Comparison of ENCODE assay signal across 12 mouse cellular contexts in genomic region chr1:183979814-183980243, GRCm38 (mm10). TPM values are rescaled to one million over a fixed set of nuclear protein-coding genes. Genes with fewer than 3 reads are reported as not detected.
A peak's percentile ranks its signal among the peaks of the same experiment; 100 is the strongest.
DNase-seq lines count a peak whose midpoint lies in the region; ATAC-seq lines count a peak whose summit lies in the region.
"Had no signal": no experiment of that assay in that cellular context is flagged by ENCODE, and none has a peak within 500 bp of the region (broad histone marks: within the 10 kb centered on the region; RNA-seq: fewer than 3 reads in every experiment).

No protein-coding gene starts in this region.

- no peak for ATAC-seq in CD4-positive, CD25-positive, alpha-beta regulatory T cell, adult 4 months

- DNase-seq in CD4-positive, CD25-positive, alpha-beta regulatory T cell, adult 2 months (ENCODE audit: low read depth, low spot score): peak; percentile 23
- peak; percentile 6 to 8 for DNase-seq in left cerebral cortex, adult 9 months (ENCODE audit: low spot score in 2 of 2)
- DNase-seq in left cerebral cortex, adult 8-10 months (ENCODE audit: low spot score in 2 of 2): no peak
- DNase-seq in lung, postnatal 36 days: peak; percentile 55
- DNase-seq in spleen, postnatal 14 days (ENCODE audit: low spot score in 2 of 2): peak; percentile 22 to 38
- no peak for DNase-seq in midbrain, embryonic 10.5 days (ENCODE audit: low spot score)
- DNase-seq in cerebellum, postnatal 10 days: no peak
- DNase-seq: cerebellum, adult 8-10 months; kidney, adult 18-20 months had no signal

- H3K4me3 ChIP-seq in midbrain, embryonic 10.5 days: no peak overlapping the region
- H3K4me3 ChIP-seq: erythroblast, embryonic 14.5 days; myocyte had no signal

- WGBS in midbrain, embryonic 10.5 days: 89% methylated on average over 9 of the region's 9 CpGs

- H3K4me1 ChIP-seq in midbrain, embryonic 10.5 days: no peaks in the 10 kb centered on the region

- no peaks in the 10 kb centered on the region for H3K36me3 ChIP-seq in midbrain, embryonic 10.5 days

- no peaks in the 10 kb centered on the region for H3K27me3 ChIP-seq in midbrain, embryonic 10.5 days (ENCODE audit: low read depth, poor library complexity, severe bottlenecking)

- no peaks in the 10 kb centered on the region for H3K9me3 ChIP-seq in midbrain, embryonic 10.5 days (replicated peaks)

- H3K27ac ChIP-seq in midbrain, embryonic 10.5 days (replicated peaks): no peak overlapping the region

RNA-seq across cellular contexts. Expression of gene Dusp10, which starts 33.3 kb away (rescaled TPM):
- 10 to 100 TPM; 17.7 to 21.3 TPM for polyA plus RNA-seq in CD4-positive, CD25-positive, alpha-beta regulatory T cell, adult 4 months (2017; shearing (Covaris generic))
- 1 to 10 TPM; 5.5 to 7.1 (median 6.2) TPM for total RNA-seq in left cerebral cortex, adult 8-10 months (2022)
- polyA plus RNA-seq in midbrain, embryonic 10.5 days (2016; fragmentation: Nextera tagmentation; extraction: Ambion mirVana): 6.6 and 9.0 TPM in 2 replicates

RNA-seq across cellular contexts. Expression of gene 1700056E22Rik, which starts 54.3 kb away (rescaled TPM):
- under 1 TPM in 1 of 2 experiments, not detected in 1; 0.94 TPM for polyA plus RNA-seq in CD4-positive, CD25-positive, alpha-beta regulatory T cell, adult 4 months (2017; shearing (Covaris generic))
- total RNA-seq in left cerebral cortex, adult 8-10 months (2022): under 1 TPM in 2 of 4 experiments, not detected in 2; 0.37 to 0.39 TPM
- 2.0 and 2.1 TPM in 2 replicates for polyA plus RNA-seq in midbrain, embryonic 10.5 days (2016; fragmentation: Nextera tagmentation; extraction: Ambion mirVana)

Comparison
In these comparisons a context has a peak if more than half of its experiments do, and no peak if none do; other contexts are left out.
1. DNase-seq: peak in CD4-positive, CD25-positive, alpha-beta regulatory T cell, adult 2 months (single experiment), left cerebral cortex, adult 9 months (2 of 2), lung, postnatal 36 days (single experiment) and spleen, postnatal 14 days (2 of 2); none in left cerebral cortex, adult 8-10 months (0 of 2), midbrain, embryonic 10.5 days (single experiment) and cerebellum, postnatal 10 days (0 of 2).